Mouse (Mus musculus): ENCODE data around the gene Arl8a.

DNA sequence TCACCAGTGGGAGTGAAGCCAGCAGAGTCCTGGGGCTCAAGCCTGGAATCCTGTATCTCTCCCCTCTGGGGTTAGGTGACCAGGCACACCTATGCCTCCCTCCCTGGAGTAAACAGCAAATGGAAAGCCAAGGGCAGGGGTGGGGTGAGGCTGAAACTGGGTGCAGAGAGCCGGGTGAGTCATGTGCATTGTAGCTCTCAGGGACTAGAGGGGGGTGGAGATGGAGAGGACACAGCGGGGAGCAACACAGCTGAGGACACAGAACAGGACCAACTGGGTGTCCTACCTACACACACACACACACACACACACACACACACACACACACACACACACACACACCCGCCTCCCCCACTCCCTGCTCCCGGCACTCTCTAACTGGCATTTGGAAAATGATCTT is 36.8 kb downstream of the Arl8a start:
- TF ChIP-seq TAL1 (IDR thresholded peaks at IDR 0.05; ENCODE audit: low read length), result no peak
- no peak for TF ChIP-seq GATA1 (IDR thresholded peaks at IDR 0.05; ENCODE audit: low read length)
